Mouse (Mus musculus) ES-CJ7 (cell line): ENCODE data around the gene Senp3.
"Not testable (repeated sequence)": the region's sequence is repeated elsewhere in the genome, so short reads cannot be mapped to it uniquely, and the experiment has no call there.

Experiments used
- DNase-seq: peaks from one replicate; pipeline ENCODE4 v3.0.0; 2011; ENCODE audit warnings: low read depth, low spot score

Senp3 gene

GRCm38 (mm10) chr11:69655264-69656064 is 26.4 kb downstream of the Senp3 start, which contains the start of gene Sox15:
TSS of gene Sox15 (plus strand) at chr11:69655314.
- DNase-seq, result peak; percentile 90

DNA sequence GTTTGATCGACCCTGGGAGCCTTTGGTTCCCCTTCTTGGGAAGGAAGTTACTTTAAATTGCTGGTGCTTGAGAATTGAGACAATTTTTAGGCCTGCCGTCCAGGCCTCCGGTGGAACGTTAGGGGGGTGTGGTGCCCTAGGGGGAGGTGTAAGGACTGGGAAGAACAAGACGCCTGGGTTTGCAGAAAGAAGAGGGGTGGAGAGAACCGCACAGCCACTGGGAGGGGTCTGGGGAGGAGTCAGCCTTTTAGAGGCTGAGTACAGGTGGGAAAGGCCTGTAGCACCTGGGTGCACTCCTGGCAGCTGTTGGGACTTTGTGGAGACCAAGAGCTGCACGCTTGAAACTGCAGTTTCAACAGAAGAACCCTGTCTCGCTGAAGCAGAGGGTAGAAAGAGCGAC is 27.1 kb downstream of the Senp3 start:
- DNase-seq, result peak; percentile 88

- no peak for DNase-seq
Observed at GRCm38 (mm10) chr11:69653399-69653798, 28.5 kb downstream of the Senp3 start.

- no peak for DNase-seq
Observed at GRCm38 (mm10) chr11:69645860-69646259, 36.0 kb downstream of the Senp3 start.

GRCm38 (mm10) chr11:69635471-69635870 is 46.4 kb downstream of the Senp3 start:
- DNase-seq, result no peak

DNA sequence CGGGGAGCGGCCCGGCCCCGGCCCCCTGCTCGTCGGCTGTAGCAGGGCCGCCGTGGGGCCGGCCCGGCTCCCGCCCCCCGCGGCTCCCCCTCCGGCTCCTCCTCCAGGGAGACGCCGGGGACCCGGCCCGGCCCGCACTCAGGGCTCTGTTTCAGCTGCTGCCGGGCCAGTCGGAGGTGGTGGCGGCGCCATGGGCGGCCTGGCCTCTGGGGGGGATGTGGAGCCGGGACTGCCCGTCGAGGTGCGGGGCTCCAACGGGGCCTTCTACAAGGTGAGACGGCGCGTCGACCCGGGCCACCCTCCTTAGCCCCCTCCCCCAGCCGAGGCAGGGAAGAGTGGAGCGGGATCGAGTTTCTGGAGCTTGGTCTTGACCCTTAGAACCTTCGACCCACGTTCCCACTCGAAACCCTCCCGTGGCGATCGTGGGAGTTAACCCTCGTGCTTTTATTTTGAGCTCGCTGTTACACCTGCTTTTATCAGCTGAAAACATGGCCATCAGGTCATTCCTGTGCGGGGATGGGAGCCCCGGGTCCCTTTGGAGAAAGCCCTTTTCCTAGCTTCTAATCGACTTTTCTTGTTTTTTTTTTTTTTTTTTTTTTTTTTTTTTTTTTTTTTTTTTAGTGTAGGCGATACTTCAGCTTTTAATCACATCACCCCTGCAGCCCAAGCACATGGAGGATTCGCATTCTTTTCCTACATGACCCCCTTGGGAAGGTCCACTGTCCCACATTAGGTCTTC is 48.6 kb downstream of the Senp3 start:
- peak; percentile 51 for DNase-seq

GRCm38 (mm10) chr11:69632284-69633089 is 49.4 kb downstream of the Senp3 start, which contains the start of gene Fxr2:
TSS of gene Fxr2 (plus strand) at chr11:69632990.
- DNase-seq, result peak; percentile 100

DNA sequence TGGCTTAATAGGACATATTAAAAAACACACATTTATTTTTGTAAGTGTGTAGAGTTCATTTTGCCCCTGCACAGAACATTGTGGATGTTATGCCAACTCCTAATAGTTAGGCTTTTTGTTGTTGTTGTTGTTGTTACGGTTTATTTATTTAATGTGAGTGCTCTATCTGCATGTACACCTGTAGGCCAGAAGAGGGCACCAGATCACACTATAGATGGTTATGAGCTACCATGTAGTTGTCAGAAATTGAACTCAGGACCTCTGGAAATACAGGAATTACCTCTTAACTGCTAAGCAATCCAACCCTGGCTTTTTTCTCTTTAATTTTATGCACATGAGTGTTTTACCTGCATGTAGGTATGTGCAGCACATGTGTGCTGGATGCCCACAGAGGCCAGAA is 52.1 kb downstream of the Senp3 start:
- peak; percentile 70 for DNase-seq

- peak; percentile 87 for DNase-seq
Observed at GRCm38 (mm10) chr11:69628286-69628685, 53.6 kb downstream of the Senp3 start.

GRCm38 (mm10) chr11:69624339-69624738 is 57.5 kb downstream of the Senp3 start:
- DNase-seq, result not testable (repeated sequence)
